Mouse (Mus musculus) testis, adult 2 months (tissue): ENCODE measurements around the gene 5730596B20Rik. TPM values are rescaled to one million over a fixed set of nuclear protein-coding genes. Genes with fewer than 3 reads are reported as not detected.

Experiments
- H3K27ac ChIP-seq: fragments of 200-500 bp; 2 replicates; pipeline ENCODE4 v1.5.1; 2012; ENCODE audit warnings: low read depth, low read length; ENCODE audit not compliant: control insufficient read depth, insufficient read depth
- H3K27me3 ChIP-seq: fragments of 200-500 bp; 2 replicates; pipeline ENCODE4 v1.6.1; 2012; ENCODE audit warnings: mild to moderate bottlenecking, low read length, moderate library complexity; ENCODE audit not compliant: control insufficient read depth, insufficient read depth
- H3K36me3 ChIP-seq: fragments of 200-500 bp; 2 replicates; pipeline ENCODE4 v1.6.1; 2012; ENCODE audit warnings: mild to moderate bottlenecking, low read length; ENCODE audit not compliant: control insufficient read depth, insufficient read depth
- H3K4me1 ChIP-seq: fragments of 200-500 bp; 2 replicates; pipeline ENCODE4 v1.6.1; 2012; ENCODE audit warnings: low read length; ENCODE audit not compliant: control insufficient read depth, insufficient read depth
- H3K4me3 ChIP-seq: fragments of 200-500 bp; 2 replicates; pipeline ENCODE4 v1.5.1; 2012; ENCODE audit warnings: low read depth, mild to moderate bottlenecking, low read length, moderate library complexity, mixed read lengths; ENCODE audit not compliant: control insufficient read depth
- CTCF ChIP-seq: fragments of 200-500 bp; IDR thresholded peaks from 2 replicates; pipeline ENCODE4 v1.5.1; 2012; ENCODE audit warnings: low read depth, mild to moderate bottlenecking, inconsistent platforms, low read length, moderate library complexity; ENCODE audit not compliant: control insufficient read depth, insufficient read depth, insufficient replicate concordance
- POLR2A ChIP-seq: fragments of 200-500 bp; IDR thresholded peaks from 2 replicates; pipeline ENCODE4 v1.6.1; 2012; ENCODE audit warnings: low read depth, mild to moderate bottlenecking, inconsistent platforms, low read length, moderate library complexity; ENCODE audit not compliant: control insufficient read depth
- polyA plus RNA-seq: library from polyadenylated mRNA; depleted of rRNA; stranded (reverse); fragments of >200 nt; gene quantifications from 2 replicates; pipeline ENCODE4 v1.2.3, GENCODE M21; 2012

Gene 5730596B20Rik
- polyA plus RNA-seq, 1 experiment: not detected

DNA sequence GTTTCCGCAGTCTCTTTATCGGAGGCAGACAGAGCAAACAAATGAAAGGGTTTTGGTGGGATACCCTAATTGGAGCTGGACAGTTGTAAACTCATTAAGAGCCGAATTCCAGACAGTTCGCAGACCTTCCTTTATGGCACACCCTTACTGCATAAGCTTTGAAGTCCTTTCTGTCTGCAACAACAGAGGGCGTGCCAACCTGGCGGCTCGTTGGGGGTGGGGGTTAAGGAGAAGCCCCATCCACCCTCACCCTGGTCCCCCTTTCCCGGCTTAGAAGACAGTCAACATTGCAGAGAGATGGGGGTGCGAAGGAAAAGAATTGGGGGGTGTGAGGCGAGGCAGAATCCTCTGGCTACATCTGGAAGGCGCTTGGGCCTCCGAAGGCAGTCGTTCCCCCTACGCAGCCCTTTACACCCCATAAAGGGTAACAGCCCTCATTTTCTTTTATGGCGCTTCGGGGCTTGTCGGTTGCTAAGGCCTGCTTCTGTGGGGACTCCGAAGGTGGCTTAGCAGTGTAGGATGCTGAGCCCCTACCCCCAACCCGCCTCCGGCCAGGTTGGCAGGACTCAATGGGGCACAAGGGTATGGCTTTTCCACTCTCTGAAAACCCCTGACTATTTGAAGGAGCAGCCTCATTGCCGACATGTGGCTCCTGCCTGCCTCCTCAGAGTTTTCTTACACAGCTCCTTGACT is 44.8 kb downstream of the 5730596B20Rik start:
- Histone ChIP-seq H3K27me3 (peaks cover 25% of the 10 kb centered on the region), H3K4me1 (peaks cover 24% of the 10 kb centered on the region), H3K36me3 (no peaks in the 10 kb centered on the region), H3K4me3 (peak overlapping the region; percentile 31; the same call in 1 of the 2 replicates), H3K27ac (no peak overlapping the region)
- TF ChIP-seq POLR2A (no peak), CTCF (no peak)

DNA sequence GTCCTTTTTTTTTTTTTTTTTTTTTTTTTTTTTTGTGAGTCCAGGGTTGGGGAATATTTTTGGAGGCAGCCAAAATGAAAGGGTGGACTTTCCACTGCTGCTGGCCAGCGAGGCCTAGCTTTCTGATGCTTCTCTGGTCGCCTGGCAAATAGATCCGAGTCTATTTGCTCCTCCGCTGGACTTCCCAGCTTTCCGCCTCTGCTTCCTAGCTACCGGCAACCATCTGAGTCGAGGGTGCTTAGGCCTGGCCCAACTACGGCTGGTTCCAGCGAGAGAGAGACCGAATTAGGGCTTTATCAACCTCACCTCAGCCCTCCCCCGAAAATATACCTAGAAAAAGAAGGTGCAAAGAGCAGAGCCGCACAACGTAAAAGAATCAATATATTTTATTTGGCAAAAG is 45.4 kb downstream of the 5730596B20Rik start:
- H3K27me3 ChIP-seq: peaks cover 21% of the 10 kb centered on the region

DNA sequence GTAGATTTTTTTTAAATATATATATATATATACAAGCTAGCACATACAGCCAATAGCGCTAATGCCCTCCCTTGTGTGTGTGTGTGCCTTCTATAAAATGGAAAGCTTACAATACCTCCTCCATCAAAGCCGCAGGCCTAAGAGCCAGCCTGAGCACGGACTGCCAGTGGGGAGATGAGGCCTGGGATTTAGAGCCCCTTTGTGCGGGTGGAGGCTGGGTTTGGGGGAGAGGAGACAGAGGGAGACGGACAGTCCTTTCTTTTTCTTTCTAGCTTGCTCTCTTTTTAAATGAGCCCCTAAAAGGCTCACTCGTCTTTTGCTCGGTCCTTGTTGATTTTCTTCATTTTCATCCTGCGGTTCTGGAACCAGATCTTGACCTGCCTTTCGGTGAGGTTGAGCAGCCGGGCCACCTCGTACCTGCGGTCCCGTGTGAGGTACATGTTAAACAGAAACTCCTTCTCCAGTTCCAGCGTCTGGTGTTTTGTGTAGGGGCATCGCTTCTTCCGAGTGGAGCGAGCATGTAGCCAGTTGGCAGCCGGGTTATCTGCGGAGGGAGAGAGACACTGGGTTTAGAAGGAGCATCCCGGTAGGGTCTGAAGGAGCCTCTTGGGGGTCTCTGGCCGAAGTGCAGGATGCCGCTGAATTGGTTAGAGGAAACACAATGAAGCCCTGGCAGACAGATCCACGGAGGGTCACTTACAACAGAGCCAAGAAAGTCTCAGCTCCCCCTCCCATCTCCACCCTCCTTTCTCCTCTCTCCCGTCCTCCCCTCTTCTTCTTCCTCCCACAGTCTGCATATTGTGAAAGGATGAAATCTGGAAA is 46.9 kb downstream of the 5730596B20Rik start:
- Histone ChIP-seq H3K4me1 (peaks cover 20% of the 10 kb centered on the region), H3K4me3 (no peak overlapping the region), H3K27ac (no peak overlapping the region), H3K27me3 (peaks cover 19% of the 10 kb centered on the region), H3K36me3 (no peaks in the 10 kb centered on the region)
- TF ChIP-seq POLR2A (no peak), CTCF (no peak)

More for the DNA sequence above, 45.4 kb downstream of the 5730596B20Rik start:
- TF ChIP-seq CTCF (no peak), POLR2A (no peak)
- H3K36me3 ChIP-seq: no peaks in the 10 kb centered on the region
- no peak overlapping the region for H3K4me3 ChIP-seq
- peaks cover 19% of the 10 kb centered on the region for H3K4me1 ChIP-seq
- no peak overlapping the region for H3K27ac ChIP-seq

DNA sequence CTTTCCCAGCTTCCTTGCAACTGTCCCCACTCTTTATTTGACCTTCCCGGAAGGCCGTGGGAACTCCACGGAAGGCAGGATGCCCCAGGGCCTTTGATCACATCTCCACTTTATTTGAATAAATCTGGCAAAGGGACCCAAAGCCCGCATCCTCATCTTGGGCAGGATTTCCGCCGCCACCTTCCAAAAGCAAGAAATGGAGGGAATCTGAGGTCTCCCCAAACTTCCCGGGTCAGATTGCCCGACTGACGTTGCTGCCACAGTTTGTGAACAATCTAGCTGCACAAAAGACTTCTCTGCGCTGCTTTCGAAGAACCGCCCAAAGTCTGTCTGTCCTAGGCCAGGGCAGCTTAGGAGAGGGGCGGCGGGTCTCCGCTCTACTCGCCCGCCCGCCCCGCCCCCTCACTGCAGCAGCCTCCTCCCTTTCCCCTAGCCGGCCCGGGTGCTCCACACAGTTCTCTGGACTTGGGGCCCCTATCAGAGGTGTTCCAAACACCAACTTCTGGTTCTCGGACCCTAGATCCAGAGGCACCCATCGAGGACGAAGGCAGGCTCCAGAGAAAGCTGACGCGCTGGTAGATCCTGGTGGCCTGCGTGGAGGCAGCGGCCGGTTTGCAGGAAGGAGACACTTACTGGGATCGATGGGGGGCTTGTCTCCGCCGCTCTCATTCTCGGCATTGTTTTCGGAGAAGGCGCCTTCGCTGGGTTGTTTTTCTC is 47.8 kb downstream of the 5730596B20Rik start:
- H3K27ac ChIP-seq: no peak overlapping the region
- H3K27me3 ChIP-seq: peaks cover 21% of the 10 kb centered on the region
- TF ChIP-seq POLR2A (no peak), CTCF (no peak)
- no peaks in the 10 kb centered on the region for H3K36me3 ChIP-seq
- peaks cover 20% of the 10 kb centered on the region for H3K4me1 ChIP-seq
- peak overlapping the region; percentile 19 for H3K4me3 ChIP-seq

DNA sequence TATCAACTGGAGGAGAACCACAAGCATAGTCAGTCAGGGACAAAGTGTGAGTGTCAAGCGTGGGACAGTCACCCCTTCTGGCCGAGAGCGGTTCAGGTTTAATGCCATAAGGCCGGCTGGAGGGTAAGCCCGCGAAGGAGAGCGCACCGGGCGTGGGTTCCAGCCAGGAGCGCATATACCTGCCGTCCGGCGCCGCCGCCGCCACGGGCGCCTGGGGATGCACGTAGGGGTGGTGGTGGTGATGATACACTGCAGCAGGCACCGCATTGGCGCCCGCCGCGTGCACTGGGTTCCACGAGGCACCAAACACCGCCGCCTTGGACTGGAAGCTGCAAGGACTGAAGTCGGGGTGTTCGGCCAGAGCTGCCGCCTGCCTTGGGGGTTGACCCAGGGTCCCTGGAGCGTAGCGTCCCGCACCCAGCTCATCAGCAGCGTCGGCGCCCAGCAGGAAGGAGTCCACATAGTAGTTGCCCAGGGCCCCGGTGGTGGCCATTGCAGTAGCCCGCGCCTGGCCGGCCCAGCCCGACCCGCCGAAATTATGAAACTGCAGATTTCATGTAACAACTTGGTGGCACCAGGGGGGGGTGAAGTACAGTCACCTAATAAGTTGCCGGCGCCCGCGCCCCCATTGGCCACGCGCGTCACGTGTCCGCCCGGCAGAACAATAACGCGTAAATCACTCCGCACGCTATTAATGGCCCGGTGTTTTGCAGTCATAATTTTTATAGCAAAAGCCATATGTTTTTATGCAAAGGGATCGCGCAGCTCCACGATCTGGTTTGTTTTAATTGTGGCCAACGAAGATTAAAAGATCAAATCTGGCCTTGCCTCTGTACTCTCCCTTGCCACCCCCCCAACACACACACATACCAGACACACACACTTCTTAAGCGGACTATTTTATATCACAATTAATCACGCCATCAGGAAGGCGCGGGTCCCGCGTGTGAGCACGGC is 48.6 kb downstream of the 5730596B20Rik start:
- TF ChIP-seq CTCF: no peak
- no peak for TF ChIP-seq POLR2A
- no peak overlapping the region for H3K27ac ChIP-seq
- H3K27me3 ChIP-seq: peaks cover 25% of the 10 kb centered on the region
- H3K4me1 ChIP-seq: peaks cover 20% of the 10 kb centered on the region
- peak overlapping the region; percentile 19 for H3K4me3 ChIP-seq
- no peaks in the 10 kb centered on the region for H3K36me3 ChIP-seq

DNA sequence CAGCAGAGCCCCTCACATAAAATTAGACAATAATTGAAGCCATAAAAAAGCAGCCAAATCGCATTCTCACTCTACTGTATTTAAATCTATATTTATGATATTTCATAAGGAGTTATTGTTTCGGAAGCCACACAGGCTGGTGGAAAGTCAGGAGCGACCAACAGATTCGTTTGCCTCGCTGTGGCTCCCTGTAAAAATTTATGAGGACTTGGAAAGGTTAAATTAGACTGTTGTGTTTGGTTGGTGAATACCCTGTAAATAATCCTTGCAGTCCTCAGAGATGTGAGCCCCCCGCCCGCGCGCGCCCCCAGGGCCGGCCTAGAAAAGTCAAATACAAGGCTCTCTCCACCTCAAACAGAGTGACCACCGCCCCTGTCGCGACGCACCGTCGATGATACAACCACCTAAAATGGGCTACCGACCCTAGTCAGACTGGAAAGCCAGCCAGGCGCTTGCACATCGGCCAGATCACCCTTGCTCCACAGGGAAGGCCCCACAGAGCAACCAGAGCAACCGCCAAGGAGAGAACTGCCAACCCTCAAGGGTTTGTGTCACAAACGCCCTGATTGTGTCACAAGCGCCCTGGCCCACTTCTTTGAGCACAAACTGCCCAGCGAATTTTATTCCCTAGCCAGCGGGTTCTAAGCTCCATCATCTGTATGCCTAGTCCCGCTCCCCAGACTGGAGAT is 49.4 kb downstream of the 5730596B20Rik start:
- H3K4me1 ChIP-seq: peaks cover 14% of the 10 kb centered on the region
- peaks cover 25% of the 10 kb centered on the region for H3K27me3 ChIP-seq
- no peak overlapping the region for H3K27ac ChIP-seq
- H3K4me3 ChIP-seq: no peak overlapping the region; the same call in 1 of the 2 replicates
- TF ChIP-seq POLR2A (no peak), CTCF (no peak)
- no peaks in the 10 kb centered on the region for H3K36me3 ChIP-seq
